Mouse (Mus musculus) heart, embryonic 12.5 days (tissue): ENCODE results near the gene Gen1. TPM values are rescaled to one million over a fixed set of nuclear protein-coding genes. Genes with fewer than 3 reads are reported as not detected.
A peak's percentile ranks its signal among the peaks of the same experiment; 100 is the strongest.

Source experiments
- ATAC-seq: fragments of 200-750 bp; cut with Nextera tagmentation; 2 replicates; pipeline ENCODE4 v1.8.0; 2017; ENCODE audit warnings: moderate TSS enrichment, moderate library complexity; ENCODE audit not compliant: insufficient number of reproducible peaks, low FRiP score
- H3K27ac ChIP-seq: fragments of 300-500 bp; sonication (generic); 2 replicates; pipeline ENCODE4 v1.5.1; 2016; ENCODE audit warnings: mild to moderate bottlenecking, moderate library complexity; ENCODE audit not compliant: poor library complexity, severe bottlenecking
- H3K27me3 ChIP-seq: fragments of 300-500 bp; sonication (generic); replicated peaks from 2 replicates; pipeline ENCODE4 v1.6.1; 2016; ENCODE audit warnings: mild to moderate bottlenecking, moderate library complexity
- H3K36me3 ChIP-seq: fragments of 300-500 bp; sonication (generic); 2 replicates; pipeline ENCODE4 v1.6.1; 2016; ENCODE audit warnings: mild to moderate bottlenecking, moderate library complexity
- H3K4me1 ChIP-seq: fragments of 300-500 bp; sonication (generic); replicated peaks from 2 replicates; pipeline ENCODE4 v1.6.1; 2016; ENCODE audit warnings: mild to moderate bottlenecking
- H3K4me2 ChIP-seq: fragments of 300-500 bp; sonication (generic); 2 replicates; pipeline ENCODE4 v1.6.1; 2016; ENCODE audit warnings: mild to moderate bottlenecking, moderate library complexity
- H3K4me3 ChIP-seq: fragments of 300-500 bp; sonication (generic); 2 replicates; pipeline ENCODE4 v1.5.1; 2016; ENCODE audit warnings: mild to moderate bottlenecking
- H3K9ac ChIP-seq: fragments of 300-500 bp; sonication (generic); 2 replicates; pipeline ENCODE4 v1.6.1; 2016; ENCODE audit warnings: mild to moderate bottlenecking, moderate library complexity
- H3K9me3 ChIP-seq: fragments of 300-500 bp; sonication (generic); replicated peaks from 2 replicates; pipeline ENCODE4 v1.6.1; 2016; ENCODE audit warnings: mild to moderate bottlenecking, moderate library complexity
- WGBS: fragments of 180-500 bp; shearing (Covaris S2); methylation state at CpG from one replicate; pipeline ENCODE4 v1.1.7; 2016; 5-methylcytosine and 5-hydroxymethylcytosine counted together
- polyA plus RNA-seq: library from polyadenylated mRNA; unstranded; fragments of >200 nt; fragmentation: Nextera tagmentation; extraction: Ambion mirVana; gene quantifications from 2 replicates; pipeline ENCODE4 v1.2.1, GENCODE M21; 2016

Gene Gen1
- polyA plus RNA-seq = 7.4 and 8.3 TPM in 2 replicates

DNA sequence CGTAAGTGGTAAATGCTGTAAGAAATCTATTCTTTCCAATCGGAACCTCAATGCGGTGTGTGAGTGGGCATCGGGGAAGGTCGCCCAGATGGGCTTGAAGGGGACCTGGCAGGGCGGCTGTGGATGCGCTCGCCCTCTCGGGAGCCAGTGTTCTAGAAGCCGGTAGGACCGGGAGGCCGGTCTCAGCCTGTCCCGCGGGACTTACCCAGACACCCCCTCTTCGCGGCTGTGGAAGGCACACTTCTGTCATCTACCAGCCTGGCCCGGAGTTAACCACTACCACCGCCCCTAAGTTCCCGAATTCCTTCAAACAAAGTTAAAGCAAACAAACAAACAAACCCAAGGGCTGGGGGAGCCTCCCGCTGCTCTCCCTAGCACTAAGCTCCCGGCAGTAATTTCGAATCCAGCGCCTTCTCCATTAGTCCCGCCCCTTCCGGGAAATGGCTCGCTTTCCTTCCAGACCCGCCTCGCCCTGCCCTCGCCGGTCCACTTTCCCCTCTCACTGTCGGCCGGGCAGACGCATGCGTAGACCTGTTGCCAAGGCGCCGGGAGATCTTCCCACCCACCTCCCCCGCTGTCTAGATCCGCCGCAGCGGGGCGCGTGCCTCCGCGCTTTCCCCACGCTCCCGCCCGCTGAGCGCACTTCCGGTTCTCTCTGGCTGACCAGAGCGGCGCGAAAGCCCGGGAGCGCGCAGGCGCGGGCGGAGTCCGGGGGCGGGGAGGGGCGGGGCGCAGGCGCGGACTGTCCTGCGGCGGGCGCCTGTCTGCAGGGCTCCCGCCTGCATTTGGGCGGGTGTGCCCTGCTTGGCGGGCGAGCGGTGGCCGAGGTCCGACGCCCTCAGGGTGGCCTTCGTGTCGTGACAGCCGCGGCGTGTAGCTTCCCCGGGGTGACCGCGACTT is at the start of gene Gen1, which contains the start of gene Smc6:
TSS of gene Gen1 (minus strand) at position 420 of the 900 bp plus-strand sequence.
TSS of gene Smc6 (plus strand) at position 505 of the 900 bp plus-strand sequence.
- no peaks in the 10 kb centered on the region for H3K9me3 ChIP-seq
- under 1% methylated on average over 83 of the region's 83 CpGs for WGBS
- H3K27ac ChIP-seq = peak within 1 kb of the TSS; percentile 97

GRCm38 (mm10) chr12:11313840-11314239 is 48.2 kb upstream of the Gen1 start:
- Histone ChIP-seq H3K9me3 (no peaks in the 10 kb centered on the region), H3K36me3 (peaks cover 50% of the 10 kb centered on the region), H3K9ac (no peak overlapping the region), H3K4me1 (no peaks in the 10 kb centered on the region), H3K4me3 (no peak overlapping the region), H3K4me2 (no peak overlapping the region), H3K27ac (no peak overlapping the region), H3K27me3 (no peaks in the 10 kb centered on the region)
- no peak for ATAC-seq
- 77% methylated on average over 1 of the region's 1 CpGs for WGBS

More for the DNA sequence above, at the start of gene Gen1, which contains the start of gene Smc6:
- Histone ChIP-seq H3K4me2 (peak within 1 kb of the TSS; percentile 85), H3K4me1 (peaks cover 18% of the 10 kb centered on the region), H3K27me3 (no peaks in the 10 kb centered on the region), H3K9ac (peak within 1 kb of the TSS; percentile 95), H3K36me3 (no peaks in the 10 kb centered on the region), H3K4me3 (peak within 1 kb of the TSS; percentile 88)
- peak; percentile 99 for ATAC-seq

DNA sequence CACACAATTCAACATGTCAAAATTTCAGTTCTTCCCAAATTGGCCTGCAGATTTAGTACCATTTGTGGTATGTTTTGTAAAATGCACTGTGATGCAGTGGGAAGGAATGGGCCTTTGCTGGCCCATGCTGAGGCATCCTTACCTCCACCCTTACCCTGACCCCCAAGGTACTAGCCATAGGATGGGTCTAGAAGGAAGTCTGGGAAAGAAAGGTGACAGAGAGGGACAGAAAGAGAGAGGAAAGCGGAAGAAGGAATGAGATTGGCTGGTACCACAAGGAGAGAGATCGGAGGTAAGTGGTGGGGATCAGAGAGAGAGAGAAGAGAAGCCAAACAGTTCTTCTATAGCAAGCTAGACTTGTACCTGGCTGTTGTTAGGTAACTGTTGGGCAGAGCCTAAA is 45.5 kb upstream of the Gen1 start:
- ATAC-seq = no peak
- H3K4me3 ChIP-seq = no peak overlapping the region
- WGBS = 94% methylated on average over 2 of the region's 2 CpGs

GRCm38 (mm10) chr12:11306753-11307645 is 41.4 kb upstream of the Gen1 start:
- no peak overlapping the region for H3K9ac ChIP-seq
- H3K27ac ChIP-seq = no peak overlapping the region
- H3K36me3 ChIP-seq = peaks cover 65% of the 10 kb centered on the region
- H3K4me2 ChIP-seq = no peak overlapping the region
- ATAC-seq = no peak
- 85% methylated on average over 8 of the region's 8 CpGs for WGBS
- no peaks in the 10 kb centered on the region for H3K4me1 ChIP-seq
- H3K4me3 ChIP-seq = no peak overlapping the region
- no peaks in the 10 kb centered on the region for H3K9me3 ChIP-seq
- no peaks in the 10 kb centered on the region for H3K27me3 ChIP-seq

More for the DNA sequence above, 45.5 kb upstream of the Gen1 start:
- no peaks in the 10 kb centered on the region for H3K4me1 ChIP-seq
- no peak overlapping the region for H3K9ac ChIP-seq
- no peak overlapping the region for H3K4me2 ChIP-seq
- no peaks in the 10 kb centered on the region for H3K9me3 ChIP-seq
- H3K27ac ChIP-seq = no peak overlapping the region
- no peaks in the 10 kb centered on the region for H3K27me3 ChIP-seq
- H3K36me3 ChIP-seq = peaks cover 56% of the 10 kb centered on the region

GRCm38 (mm10) chr12:11300858-11301257 is 35.3 kb upstream of the Gen1 start:
- H3K36me3 ChIP-seq = peaks cover 61% of the 10 kb centered on the region
- H3K27ac ChIP-seq = no peak overlapping the region
- 95% methylated on average over 1 of the region's 1 CpGs for WGBS
- H3K4me2 ChIP-seq = no peak overlapping the region
- H3K9ac ChIP-seq = no peak overlapping the region
- no peaks in the 10 kb centered on the region for H3K27me3 ChIP-seq
- no peaks in the 10 kb centered on the region for H3K4me1 ChIP-seq
- ATAC-seq = no peak
- no peak overlapping the region for H3K4me3 ChIP-seq
- no peaks in the 10 kb centered on the region for H3K9me3 ChIP-seq

GRCm38 (mm10) chr12:11286382-11286781 is 20.8 kb upstream of the Gen1 start:
- peaks cover 53% of the 10 kb centered on the region for H3K36me3 ChIP-seq
- H3K4me1 ChIP-seq = no peaks in the 10 kb centered on the region
- H3K9ac ChIP-seq = no peak overlapping the region
- no peak for ATAC-seq
- H3K9me3 ChIP-seq = no peaks in the 10 kb centered on the region
- WGBS = 91% methylated on average over 2 of the region's 2 CpGs
- H3K27ac ChIP-seq = no peak overlapping the region
- H3K4me3 ChIP-seq = no peak overlapping the region
- H3K27me3 ChIP-seq = no peaks in the 10 kb centered on the region
- H3K4me2 ChIP-seq = no peak overlapping the region

GRCm38 (mm10) chr12:11281584-11281983 is 16.0 kb upstream of the Gen1 start:
- Histone ChIP-seq H3K36me3 (peaks cover 62% of the 10 kb centered on the region), H3K4me2 (no peak overlapping the region), H3K27me3 (no peaks in the 10 kb centered on the region), H3K4me1 (no peaks in the 10 kb centered on the region), H3K9me3 (no peaks in the 10 kb centered on the region), H3K9ac (no peak overlapping the region), H3K27ac (no peak overlapping the region), H3K4me3 (no peak overlapping the region)
- WGBS = 96% methylated on average over 2 of the region's 2 CpGs
- no peak for ATAC-seq

DNA sequence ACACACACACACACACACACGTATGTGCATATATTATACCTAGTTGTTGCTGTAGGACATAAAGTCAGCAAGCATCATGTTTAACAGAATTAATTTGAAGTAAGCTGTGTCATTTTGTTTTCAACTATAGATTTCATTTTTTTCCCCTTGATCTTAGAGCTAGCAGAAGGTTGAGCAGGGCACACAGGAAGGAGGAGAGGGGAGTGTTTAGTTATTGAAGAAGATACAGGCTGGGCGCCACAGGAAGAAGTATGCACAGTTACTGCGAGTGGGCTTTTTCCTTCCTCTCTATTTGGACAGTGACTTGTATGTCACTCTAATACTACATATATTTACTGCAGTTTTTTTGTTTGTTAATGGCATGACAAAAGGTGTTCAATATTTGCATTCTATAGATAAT is 14.3 kb upstream of the Gen1 start:
- H3K36me3 ChIP-seq = peaks cover 60% of the 10 kb centered on the region
- H3K4me3 ChIP-seq = no peak overlapping the region
- H3K27me3 ChIP-seq = no peaks in the 10 kb centered on the region
- 91% methylated on average over 3 of the region's 3 CpGs for WGBS
- ATAC-seq = no peak
- no peak overlapping the region for H3K4me2 ChIP-seq
- H3K9me3 ChIP-seq = no peaks in the 10 kb centered on the region
- 0 out of 2 replicates have a peak, but pooled peaks cover 2% of the 10 kb centered on the region for H3K4me1 ChIP-seq
- no peak overlapping the region for H3K9ac ChIP-seq
- no peak overlapping the region for H3K27ac ChIP-seq

DNA sequence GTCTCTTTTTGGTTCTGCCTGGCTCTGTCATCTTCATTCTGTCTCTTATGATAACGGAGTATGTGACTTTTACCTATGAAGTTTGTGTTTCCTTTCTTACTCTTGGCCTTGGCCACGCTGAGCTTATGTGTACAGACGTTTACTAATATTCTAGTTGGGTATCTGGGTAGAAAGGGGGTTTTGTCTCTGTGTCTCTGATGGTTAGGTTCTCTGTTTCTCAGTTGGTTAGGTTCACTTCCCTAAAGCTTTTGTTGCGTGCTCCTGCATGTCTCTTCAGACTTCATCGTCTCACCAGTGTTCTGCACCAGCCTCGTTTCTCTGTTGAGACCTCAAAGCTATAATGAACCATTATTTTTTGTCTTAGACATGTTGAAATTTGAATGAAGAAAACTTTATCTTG is 11.6 kb upstream of the Gen1 start:
- Histone ChIP-seq H3K4me1 (0 out of 2 replicates have a peak, but pooled peaks cover 4% of the 10 kb centered on the region), H3K9me3 (no peaks in the 10 kb centered on the region), H3K36me3 (peaks cover 62% of the 10 kb centered on the region), H3K27ac (no peak overlapping the region), H3K27me3 (no peaks in the 10 kb centered on the region), H3K4me2 (no peak overlapping the region), H3K9ac (no peak overlapping the region), H3K4me3 (no peak overlapping the region)
- ATAC-seq = no peak
- WGBS = 95% methylated on average over 6 of the region's 6 CpGs

- Histone ChIP-seq H3K4me3 (no peak overlapping the region), H3K9ac (no peak overlapping the region), H3K4me2 (no peak overlapping the region), H3K9me3 (no peaks in the 10 kb centered on the region), H3K4me1 (0 out of 2 replicates have a peak, but pooled peaks cover 4% of the 10 kb centered on the region), H3K27ac (no peak overlapping the region), H3K27me3 (no peaks in the 10 kb centered on the region), H3K36me3 (peaks cover 59% of the 10 kb centered on the region)
- no peak for ATAC-seq
- WGBS = 89% methylated on average over 2 of the region's 2 CpGs
Observed at GRCm38 (mm10) chr12:11276632-11277031, 11.0 kb upstream of the Gen1 start.

DNA sequence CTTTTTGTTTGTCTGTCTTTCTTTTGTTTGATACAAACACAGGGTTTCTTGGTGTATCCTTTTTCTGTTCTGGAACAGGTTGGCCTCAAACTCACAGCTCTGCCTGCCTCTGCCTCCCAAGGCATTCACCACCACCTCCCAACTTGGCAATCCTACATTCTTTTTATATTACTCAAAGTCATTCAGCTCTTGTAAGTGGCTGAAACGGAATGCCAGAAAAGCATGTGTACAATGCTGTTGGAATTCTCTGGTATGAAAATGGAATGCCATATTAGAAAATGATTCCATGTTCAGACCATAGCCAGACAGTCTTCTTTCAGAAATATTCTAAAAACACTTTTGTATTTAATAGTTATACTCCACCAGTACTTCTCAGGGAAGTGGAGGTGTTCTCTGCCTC is 7.6 kb upstream of the Gen1 start:
- no peak overlapping the region for H3K4me3 ChIP-seq
- ATAC-seq = no peak
- WGBS = 53% methylated on average over 1 of the region's 1 CpGs
- no peaks in the 10 kb centered on the region for H3K9me3 ChIP-seq
- no peaks in the 10 kb centered on the region for H3K27me3 ChIP-seq
- H3K36me3 ChIP-seq = peaks cover 36% of the 10 kb centered on the region
- H3K9ac ChIP-seq = no peak overlapping the region
- H3K4me2 ChIP-seq = no peak overlapping the region
- H3K4me1 ChIP-seq = peaks cover 9% of the 10 kb centered on the region; the same call in 1 of the 2 replicates
- no peak overlapping the region for H3K27ac ChIP-seq
